Mouse (Mus musculus): ENCODE measurements around the gene Olfr724.
"Not testable (repeated sequence)": the region's sequence is repeated elsewhere in the genome, so short reads cannot be mapped to it uniquely, and the experiment has no call there.

Olfr724 gene

DNA sequence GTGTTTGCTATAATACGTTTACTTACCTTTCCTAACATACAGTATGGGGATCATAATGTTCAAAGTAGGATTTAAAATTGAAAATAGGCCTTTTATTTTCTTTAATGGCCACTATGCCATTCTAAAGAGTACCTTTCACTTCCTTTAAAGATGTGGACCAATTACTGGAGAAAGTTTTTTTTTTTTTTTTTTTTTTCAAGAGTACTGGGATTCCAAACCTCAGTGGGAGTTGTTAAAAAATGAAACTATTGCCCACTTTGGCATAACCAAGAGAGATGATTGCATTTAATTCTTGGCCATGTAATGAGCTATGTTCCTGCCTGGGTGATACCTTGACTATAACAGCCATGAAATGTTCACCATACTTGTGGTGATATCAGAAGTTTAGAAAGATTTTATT lies at the start of gene Olfr724:
TSS of gene Olfr724 (minus strand) at position 101 of the 400 bp plus-strand sequence.
- not testable (repeated sequence) for DNase-seq

GRCm38 (mm10) chr14:49955890-49956289 lies 7.2 kb downstream of the Olfr724 start:
- DNase-seq: no peak

GRCm38 (mm10) chr14:49931687-49932086 lies 31.4 kb downstream of the Olfr724 start, which contains the start of gene Olfr723:
TSS of gene Olfr723 (minus strand) at chr14:49931787.
- DNase-seq: not testable (repeated sequence)

All from lung, postnatal 10 days (tissue).